Mouse (Mus musculus): ENCODE results near the gene Gm10376. TPM values are rescaled to one million over a fixed set of nuclear protein-coding genes. Genes with fewer than 3 reads are reported as not detected.

The Gm10376 gene
- not detected in 2 replicates for polyA plus RNA-seq (2012; rRNA removed)

GRCm38 (mm10) chr14:43015528-43015927 lies at the start of gene Gm10376:
Gm10376 (minus strand) TSS chr14:43015628.

DNA sequence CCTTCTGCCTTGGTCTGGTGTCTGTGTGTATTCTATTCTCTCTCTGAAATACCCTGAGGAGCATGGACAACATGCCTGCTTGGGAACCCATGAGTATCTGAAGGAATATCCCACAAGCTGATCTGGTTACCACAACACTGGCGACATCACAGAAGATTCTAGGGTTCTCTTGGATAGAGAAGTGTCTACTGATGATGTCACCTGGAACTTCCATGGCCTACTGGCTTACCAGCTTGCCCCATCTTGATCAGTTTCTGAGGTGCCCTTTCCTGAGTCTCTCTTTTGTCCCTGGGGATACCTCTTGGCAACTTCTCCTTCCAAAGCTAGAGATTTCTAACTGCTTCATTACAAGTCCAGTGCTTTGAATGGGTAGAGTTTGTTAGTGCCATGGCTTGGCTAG lies 21.9 kb downstream of the Gm10376 start, which contains the start of gene Gm8082:
Gm8082 (minus strand) TSS at position 101 of the 400 bp plus-strand sequence.

Other genes with a start within 250 kb of the Gm10376 start
- not detected in 2 replicates for gene Gm3015, start 246.8 kb downstream of the Gm10376 start, polyA plus RNA-seq (2012; rRNA removed)
- gene Gm10377, start 217.6 kb downstream of the Gm10376 start, polyA plus RNA-seq (2012; rRNA removed), result not detected in 2 replicates
- gene Gm21977, start 162.2 kb downstream of the Gm10376 start, polyA plus RNA-seq (2012; rRNA removed), result not detected in 2 replicates
- not detected in 2 replicates for gene Gm8082, start 22.0 kb downstream of the Gm10376 start, polyA plus RNA-seq (2012; rRNA removed)
- not detected in 2 replicates for gene Gm8094, start 61.0 kb upstream of the Gm10376 start, polyA plus RNA-seq (2012; rRNA removed)
- not detected in 2 replicates for gene Gm8104, start 85.0 kb upstream of the Gm10376 start, polyA plus RNA-seq (2012; rRNA removed)
- gene Gm7233, start 164.2 kb upstream of the Gm10376 start, polyA plus RNA-seq (2012; rRNA removed), result not detected in 2 replicates
- not detected in 2 replicates for gene Gm8122, start 219.7 kb upstream of the Gm10376 start, polyA plus RNA-seq (2012; rRNA removed)
- gene Gm8126, start 243.0 kb upstream of the Gm10376 start, polyA plus RNA-seq (2012; rRNA removed), result not detected in 2 replicates